25 mouse cellular contexts compared by ENCODE assay signal in genomic region chr14:29847661-29848060, GRCm38 (mm10).
"Had no signal": no experiment of that assay in that cellular context is flagged by ENCODE, and none has a peak within 500 bp of the region (broad histone marks: within the 10 kb centered on the region; RNA-seq: fewer than 3 reads in every experiment).

No protein-coding gene starts in this region.

- H3K4me1 ChIP-seq: heart, embryonic 12.5 days; hindbrain, embryonic 10.5 days; intestine, embryonic 15.5 days; limb, embryonic 10.5 days; limb, embryonic 12.5 days; liver, embryonic 13.5 days; liver, embryonic 15.5 days had no signal

- DNase-seq: gastrocnemius, adult 2 months; gastrocnemius, postnatal 10 days; gastrocnemius, postnatal 25 days; heart, adult 2 months; heart, postnatal 10 days; heart, postnatal 4 days; kidney, adult 18-20 months; kidney, adult 8-10 months; kidney, postnatal 10 days; kidney, postnatal 25 days; kidney, postnatal 4 days; liver; liver, embryonic 13.5 days had no signal

- H3K4me3 ChIP-seq: gastrocnemius, adult 2 months; heart, adult 2 months; heart, embryonic 12.5 days; hindbrain, embryonic 10.5 days; hindbrain, embryonic 13.5 days; hindbrain, embryonic 15.5 days; intestine, embryonic 15.5 days; layer of hippocampus, adult 2 months; limb, embryonic 10.5 days; limb, embryonic 12.5 days; liver, embryonic 13.5 days; liver, embryonic 15.5 days had no signal

- ATAC-seq: inflammation-experienced regulatory T-cells, adult 6 months; intestine, embryonic 15.5 days; intestine, postnatal 0 days had no signal

- H3K27ac ChIP-seq: gastrocnemius, adult 2 months; heart, adult 2 months; hindbrain, embryonic 10.5 days; hindbrain, embryonic 13.5 days; hindbrain, embryonic 15.5 days; intestine, embryonic 15.5 days; layer of hippocampus, adult 2 months; limb, embryonic 10.5 days; limb, embryonic 12.5 days; liver, embryonic 13.5 days; liver, embryonic 15.5 days had no signal

- H3K27me3 ChIP-seq: heart, embryonic 12.5 days; hindbrain, embryonic 13.5 days; hindbrain, embryonic 15.5 days; limb, embryonic 12.5 days; liver, embryonic 13.5 days; liver, embryonic 15.5 days had no signal

- H3K9me3 ChIP-seq: heart, embryonic 12.5 days; hindbrain, embryonic 10.5 days; hindbrain, embryonic 13.5 days; hindbrain, embryonic 15.5 days; intestine, embryonic 15.5 days; limb, embryonic 10.5 days; limb, embryonic 12.5 days; liver, embryonic 13.5 days; liver, embryonic 15.5 days had no signal

- H3K4me2 ChIP-seq: heart, embryonic 12.5 days; hindbrain, embryonic 13.5 days; hindbrain, embryonic 15.5 days; intestine, embryonic 15.5 days; limb, embryonic 12.5 days; liver, embryonic 11.5 days; liver, embryonic 13.5 days; liver, embryonic 15.5 days had no signal

- H3K36me3 ChIP-seq: heart, embryonic 12.5 days; hindbrain, embryonic 10.5 days; hindbrain, embryonic 13.5 days; hindbrain, embryonic 15.5 days; intestine, embryonic 15.5 days; limb, embryonic 10.5 days; limb, embryonic 12.5 days; liver, embryonic 13.5 days; liver, embryonic 15.5 days had no signal

- H3K9ac ChIP-seq: heart, embryonic 12.5 days; hindbrain, embryonic 13.5 days; hindbrain, embryonic 15.5 days; intestine, embryonic 15.5 days; limb, embryonic 12.5 days; liver, embryonic 13.5 days; liver, embryonic 15.5 days had no signal
